Comparison of ENCODE assay signal across 27 mouse cellular contexts in genomic region chr6:52411302-52411701, GRCm38 (mm10).
DNase-seq lines count a peak whose midpoint lies in the region; ATAC-seq and TF ChIP-seq lines count a peak whose summit lies in the region.
"Had no signal": no experiment of that assay in that cellular context is flagged by ENCODE, and none has a peak within 500 bp of the region (broad histone marks: within the 10 kb centered on the region; RNA-seq: fewer than 3 reads in every experiment).

No protein-coding gene starts in this region.

- in situ Hi-C loops in CH12.LX (cut with MboI; ENCODE audit: low pct_ligation_motif_present, low pct_unique_long_range_greater_than_20kb, low sequenced_read_pairs) = no loop called here

- no peak for TF ChIP-seq RAD21 in CH12.LX (IDR thresholded peaks at IDR 0.05; ENCODE audit: low read depth, low read length)

- no peaks in the 10 kb centered on the region for H3K27me3 ChIP-seq in heart, adult 2 months (ENCODE audit: control insufficient read depth, insufficient read depth, low read length)
- no peaks in the 10 kb centered on the region for H3K27me3 ChIP-seq in limb, embryonic 14.5 days (ENCODE audit: control insufficient read depth, insufficient read depth, low read length)
- no peaks in the 10 kb centered on the region; the same call in 1 of the 2 replicates for H3K27me3 ChIP-seq in limb, embryonic 10.5 days (ENCODE audit: low read depth, poor library complexity, severe bottlenecking)
- no peaks in the 10 kb centered on the region for H3K27me3 ChIP-seq in CH12.LX (replicated peaks)
- H3K27me3 ChIP-seq: embryonic facial prominence, embryonic 12.5 days; forebrain, embryonic 12.5 days; hindbrain, embryonic 13.5 days; midbrain, embryonic 12.5 days; neural tube, embryonic 12.5 days had no signal

- TF ChIP-seq CTCF in heart, adult 2 months (IDR thresholded peaks at IDR 0.05) = no peak
- no peak for TF ChIP-seq CTCF in CH12.LX (conservative IDR thresholded peaks at IDR 0.05 in 1 of 2, IDR thresholded peaks at IDR 0.05 in 1 of 2; ENCODE audit: low read depth in 2 of 2, low read length in 2 of 2)

- H3K4me1 ChIP-seq in heart, adult 2 months (ENCODE audit: control insufficient read depth, insufficient read depth, low read length) = no peaks in the 10 kb centered on the region
- peaks cover 8% of the 10 kb centered on the region for H3K4me1 ChIP-seq in limb, embryonic 14.5 days (ENCODE audit: control insufficient read depth, insufficient read depth, low read length)
- H3K4me1 ChIP-seq in limb, embryonic 10.5 days = peaks cover 2% of the 10 kb centered on the region; the same call in 1 of the 2 replicates
- H3K4me1 ChIP-seq in CH12.LX (ENCODE audit: control insufficient read depth in 1 of 2, insufficient read depth in 2 of 2) = peaks cover 0 to 11% of the 10 kb centered on the region in 2 experiments; a peak in 2 of 4 replicates
- H3K4me1 ChIP-seq: embryonic facial prominence, embryonic 12.5 days; hindbrain, embryonic 13.5 days; midbrain, embryonic 12.5 days; neural tube, embryonic 12.5 days had no signal

- no peak for ATAC-seq in limb, embryonic 14.5 days (ENCODE audit: low FRiP score, low read depth)

- dilution Hi-C loops in CH12.LX (cut with MboI; ENCODE audit: extremely low pct_ligation_motif_present, extremely low pct_unique_long_range_greater_than_20kb, low sequenced_read_pairs) = no loop called here

- no peak for TF ChIP-seq POLR2A in heart, adult 2 months (IDR thresholded peaks at IDR 0.05; ENCODE audit: insufficient read depth, low read depth, low read length)
- no peak for TF ChIP-seq POLR2A in limb, embryonic 14.5 days (IDR thresholded peaks at IDR 0.05; ENCODE audit: borderline replicate concordance, extremely low read depth, insufficient read depth, insufficient read length)
- TF ChIP-seq POLR2A in CH12.LX (IDR thresholded peaks at IDR 0.05; ENCODE audit: low read depth, low read length) = no peak

- peaks cover 4% of the 10 kb centered on the region; the same call in 1 of the 2 replicates for H3K9me3 ChIP-seq in limb, embryonic 14.5 days (ENCODE audit: control insufficient read depth, low read length)
- no peaks in the 10 kb centered on the region for H3K9me3 ChIP-seq in limb, embryonic 10.5 days (replicated peaks)
- no peaks in the 10 kb centered on the region for H3K9me3 ChIP-seq in CH12.LX (replicated peaks; ENCODE audit: low read length)
- H3K9me3 ChIP-seq: embryonic facial prominence, embryonic 12.5 days; forebrain, embryonic 12.5 days; hindbrain, embryonic 13.5 days; neural tube, embryonic 12.5 days had no signal

- H3K79me2 ChIP-seq in heart, adult 2 months (replicated peaks; ENCODE audit: control insufficient read depth, insufficient read depth, low read length) = no peaks in the 10 kb centered on the region
- H3K79me2 ChIP-seq in CH12.LX (replicated peaks; ENCODE audit: control insufficient read depth, extremely low read depth, insufficient read depth, poor library complexity, severe bottlenecking) = no peaks in the 10 kb centered on the region

- H3K27ac ChIP-seq in heart, adult 2 months = no peak overlapping the region
- H3K27ac ChIP-seq in limb, embryonic 14.5 days (replicated peaks; ENCODE audit: low read depth, low read length) = 0 out of 2 replicates have a peak overlapping the region, but pooled peaks have one; percentile 7
- no peak overlapping the region for H3K27ac ChIP-seq in limb, embryonic 10.5 days
- H3K27ac ChIP-seq in CH12.LX (ENCODE audit: insufficient read depth, low read depth) = no peak overlapping the region
- H3K27ac ChIP-seq: embryonic facial prominence, embryonic 12.5 days; forebrain, embryonic 12.5 days; hindbrain, embryonic 13.5 days; left cerebral cortex, adult 2 months; midbrain, embryonic 12.5 days; neural tube, embryonic 12.5 days had no signal

- 90% methylated on average over 2 of the region's 2 CpGs for WGBS in heart, adult 2 months
- 66% methylated on average over 2 of the region's 2 CpGs for WGBS in limb, embryonic 14.5 days
- 94% methylated on average over 2 of the region's 2 CpGs for WGBS in limb, embryonic 10.5 days

- no peaks in the 10 kb centered on the region for H3K36me3 ChIP-seq in heart, adult 2 months (ENCODE audit: control insufficient read depth, insufficient read depth, low read length)
- H3K36me3 ChIP-seq in limb, embryonic 14.5 days (ENCODE audit: control insufficient read depth, insufficient read depth, low read length) = no peaks in the 10 kb centered on the region
- H3K36me3 ChIP-seq in limb, embryonic 10.5 days = no peaks in the 10 kb centered on the region
- no peaks in the 10 kb centered on the region for H3K36me3 ChIP-seq in CH12.LX (replicated peaks in 1 of 2; ENCODE audit: control insufficient read depth in 1 of 2, insufficient read depth in 1 of 2, low read length in 1 of 2)
- H3K36me3 ChIP-seq: embryonic facial prominence, embryonic 12.5 days; forebrain, embryonic 12.5 days; hindbrain, embryonic 13.5 days; midbrain, embryonic 12.5 days; neural tube, embryonic 12.5 days had no signal

- H3K9ac ChIP-seq in heart, adult 2 months (ENCODE audit: low read depth, low read length) = no peak overlapping the region
- H3K9ac ChIP-seq in limb, embryonic 14.5 days (ENCODE audit: low read depth, low read length, severe bottlenecking) = no peak overlapping the region
- no peak overlapping the region for H3K9ac ChIP-seq in CH12.LX (ENCODE audit: insufficient read depth, low read depth)
- H3K9ac ChIP-seq: embryonic facial prominence, embryonic 12.5 days; forebrain, embryonic 12.5 days; hindbrain, embryonic 13.5 days; midbrain, embryonic 12.5 days; neural tube, embryonic 12.5 days had no signal

- DNase-seq in heart, adult 11 months = peak; percentile 91
- DNase-seq in heart, adult 2 months = no peak
- no peak for DNase-seq in limb, embryonic 14.5 days (ENCODE audit: low spot score)
- no peak for DNase-seq in limb, embryonic 10.5 days (ENCODE audit: low spot score)
- DNase-seq in CH12.LX (ENCODE audit: extremely low read depth) = peak; percentile 26
- peak; percentile 51 for DNase-seq in fibroblast of lung, adult 2 months (ENCODE audit: low read depth)
- no peak for DNase-seq in urinary bladder, postnatal 10 days (ENCODE audit: low spot score)
- no peak for DNase-seq in urinary bladder, postnatal 36 days (ENCODE audit: low spot score in 2 of 2)
- DNase-seq: adrenal gland, adult 8-10 months; B cell, adult 2 months; cerebellum, adult 9-11 months; gastrocnemius, postnatal 14 days; heart, postnatal 14 days; kidney, adult 11 months; kidney, postnatal 25 days; left cerebral cortex, postnatal 4 days; lung, adult 2 months; right cerebral cortex, postnatal 4 days; thymus, postnatal 14 days had no signal

- no peak for TF ChIP-seq EP300 in heart, adult 2 months (IDR thresholded peaks at IDR 0.05; ENCODE audit: insufficient read depth, low read depth, low read length)
- peak; percentile 64 for TF ChIP-seq EP300 in CH12.LX (IDR thresholded peaks at IDR 0.05; ENCODE audit: low read length)

- intact Hi-C loops in heart, adult 2 months (cut with DNase I) = no loop called here

- no peak overlapping the region for H3K4me3 ChIP-seq in heart, adult 2 months
- H3K4me3 ChIP-seq in limb, embryonic 14.5 days (replicated peaks; ENCODE audit: low read length) = no peak overlapping the region
- H3K4me3 ChIP-seq in limb, embryonic 10.5 days = no peak overlapping the region
- no peak overlapping the region for H3K4me3 ChIP-seq in CH12.LX (replicated peaks in 1 of 3; ENCODE audit: low read depth in 2 of 3, low read length in 2 of 3, poor library complexity in 1 of 3)
- H3K4me3 ChIP-seq: embryonic facial prominence, embryonic 12.5 days; forebrain, embryonic 12.5 days; hindbrain, embryonic 13.5 days; left cerebral cortex, adult 2 months; midbrain, embryonic 12.5 days; neural tube, embryonic 12.5 days had no signal

- H3K4me2 ChIP-seq in limb, embryonic 14.5 days (replicated peaks; ENCODE audit: low read depth, low read length, severe bottlenecking) = no peak overlapping the region
- peak overlapping the region; percentile 85; the same call in 1 of the 2 replicates for H3K4me2 ChIP-seq in CH12.LX (ENCODE audit: insufficient read depth, low read depth, poor library complexity, severe bottlenecking)
- H3K4me2 ChIP-seq: embryonic facial prominence, embryonic 12.5 days; forebrain, embryonic 12.5 days; heart, embryonic 11.5 days; hindbrain, embryonic 13.5 days; liver, embryonic 11.5 days; midbrain, embryonic 12.5 days; neural tube, embryonic 12.5 days had no signal

TF ChIP-seq in CH12.LX, 34 proteins besides CTCF, POLR2A, EP300 and RAD21:
- no peak for TF ChIP-seq PAX5 (IDR thresholded peaks at IDR 0.05; ENCODE audit: low read length)
- no peak for TF ChIP-seq MEF2A (IDR thresholded peaks at IDR 0.05; ENCODE audit: borderline replicate concordance, low read depth, low read length)
- no peak for TF ChIP-seq ZNF384 (IDR thresholded peaks at IDR 0.05; ENCODE audit: low read depth, low read length)
- peak; percentile 12; the same call in 1 of the 2 replicates for TF ChIP-seq JUND (conservative IDR thresholded peaks at IDR 0.05; ENCODE audit: low read depth, low read length)
- TF ChIP-seq MYC (IDR thresholded peaks at IDR 0.05; ENCODE audit: low read depth, low read length) = no peak
- TF ChIP-seq CHD2 (IDR thresholded peaks at IDR 0.05; ENCODE audit: low read length) = no peak
- TF ChIP-seq ZKSCAN1 (IDR thresholded peaks at IDR 0.05; ENCODE audit: borderline replicate concordance, low read depth, low read length) = no peak
- TF ChIP-seq ETS1 (conservative IDR thresholded peaks at IDR 0.05; ENCODE audit: low read depth, low read length) = no peak
- peak; percentile 33; the same call in 1 of the 2 replicates for TF ChIP-seq BHLHE40 (IDR thresholded peaks at IDR 0.05; ENCODE audit: low read depth, low read length)
- TF ChIP-seq NELFE (IDR thresholded peaks at IDR 0.05; ENCODE audit: low read depth, low read length) = no peak
- no peak for TF ChIP-seq HCFC1 (IDR thresholded peaks at IDR 0.05; ENCODE audit: low read depth, low read length)
- TF ChIP-seq SIN3A (IDR thresholded peaks at IDR 0.05; ENCODE audit: low read length) = no peak
- TF ChIP-seq MAFK (IDR thresholded peaks at IDR 0.05; ENCODE audit: insufficient replicate concordance, low read length) = peak; percentile 37; the same call in 1 of the 2 replicates
- no peak for TF ChIP-seq CHD1 (IDR thresholded peaks at IDR 0.05; ENCODE audit: low read depth, low read length)
- TF ChIP-seq POLR2AphosphoS2 (IDR thresholded peaks at IDR 0.05; ENCODE audit: low read depth, low read length) = no peak
- TF ChIP-seq TBP (conservative IDR thresholded peaks at IDR 0.05; ENCODE audit: low read depth, low read length) = no peak
- peak; percentile 44 for TF ChIP-seq IRF4 (IDR thresholded peaks at IDR 0.05; ENCODE audit: low read depth, low read length)
- no peak for TF ChIP-seq NRF1 (IDR thresholded peaks at IDR 0.05; ENCODE audit: low read depth, low read length)
- no peak for TF ChIP-seq USF2 (conservative IDR thresholded peaks at IDR 0.05; ENCODE audit: low read depth, low read length)
- TF ChIP-seq JUN (IDR thresholded peaks at IDR 0.05; ENCODE audit: insufficient read depth, low read depth, low read length) = peak; percentile 35; the same call in 1 of the 2 replicates
- no peak for TF ChIP-seq USF1 (IDR thresholded peaks at IDR 0.05; ENCODE audit: low read depth, low read length)
TF ChIP-seq in CH12.LX: peak in this region for 5.

Comparison
In these comparisons a context has a peak if more than half of its experiments do, and no peak if none do; other contexts are left out.
1. DNase-seq: peak in heart, adult 11 months (single experiment), CH12.LX (single experiment) and fibroblast of lung, adult 2 months (single experiment); none in heart, adult 2 months (0 of 2), limb, embryonic 14.5 days (single experiment), limb, embryonic 10.5 days (single experiment), urinary bladder, postnatal 10 days (single experiment) and urinary bladder, postnatal 36 days (0 of 2).